1 mouse cellular context compared by ENCODE assay signal in the genomic region with DNA sequence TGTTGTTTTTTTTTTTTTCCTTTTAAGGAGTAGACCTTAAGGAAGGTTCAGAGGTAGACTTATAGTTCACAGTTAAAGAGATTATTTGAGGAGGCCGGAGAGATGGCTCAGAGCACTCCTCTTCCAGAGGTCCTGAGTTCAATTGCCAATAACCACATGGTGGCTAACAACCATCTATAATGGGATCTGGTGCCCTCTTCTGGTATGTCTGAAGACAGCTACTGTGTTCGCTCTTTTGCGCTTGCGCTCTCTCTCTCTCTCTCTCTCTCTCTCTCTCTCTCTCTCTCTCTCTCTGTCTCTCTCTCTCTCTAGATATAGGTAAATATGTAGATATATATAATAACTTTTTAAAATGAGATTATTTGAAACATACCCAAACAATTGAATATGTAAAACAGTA.
TF ChIP-seq lines count a peak whose summit lies in the region.

No protein-coding gene starts in this region.

TF ChIP-seq in MEL, 35 proteins besides CTCF, POLR2A, EP300 and RAD21 (continued from another document):
- TF ChIP-seq MYB (IDR thresholded peaks at IDR 0.05; ENCODE audit: low read depth, low read length) (no peak), NELFE (IDR thresholded peaks at IDR 0.05; ENCODE audit: low read depth, low read length) (no peak), ZKSCAN1 (IDR thresholded peaks at IDR 0.05; ENCODE audit: low read depth, low read length) (no peak), SMC3 (IDR thresholded peaks at IDR 0.05; ENCODE audit: low read depth, low read length) (peak; percentile 55), POLR2AphosphoS2 (IDR thresholded peaks at IDR 0.05; ENCODE audit: low read length) (no peak), USF2 (IDR thresholded peaks at IDR 0.05; ENCODE audit: borderline replicate concordance in 1 of 2, insufficient read depth in 1 of 2, low read depth in 1 of 2, low read length in 2 of 2) (no peak), RCOR1 (IDR thresholded peaks at IDR 0.05; ENCODE audit: low read depth, low read length) (no peak), POLR2AphosphoS5 (IDR thresholded peaks at IDR 0.05; ENCODE audit: borderline replicate concordance, low read depth, low read length) (no peak), MXI1 (IDR thresholded peaks at IDR 0.05; ENCODE audit: low read depth, low read length) (no peak), JUND (IDR thresholded peaks at IDR 0.05; ENCODE audit: low read depth, low read length) (peak; percentile 93), MAZ (IDR thresholded peaks at IDR 0.05; ENCODE audit: low read depth, low read length) (no peak), KAT2A (conservative IDR thresholded peaks at IDR 0.05; ENCODE audit: low read depth, low read length) (no peak), ETS1 (IDR thresholded peaks at IDR 0.05; ENCODE audit: low read depth, low read length) (no peak), TCF12 (IDR thresholded peaks at IDR 0.05; ENCODE audit: low read depth, low read length) (no peak), GATA1 (IDR thresholded peaks at IDR 0.05; ENCODE audit: low read depth, low read length) (no peak)
TF ChIP-seq in MEL: peak in this region for 4.
